Mouse (Mus musculus) C2C12 (cell line): ENCODE results near the gene Brca1.

Source experiments
- CTCF ChIP-seq: IDR thresholded peaks from one replicate; pipeline ENCODE4 v1.5.1; 2011; ENCODE audit not compliant: control insufficient read depth, insufficient read depth, insufficient read length
- MYOG ChIP-seq: IDR thresholded peaks from one replicate; pipeline ENCODE4 v1.6.1; 2011; ENCODE audit not compliant: control insufficient read depth, insufficient read length; ENCODE audit errors: extremely low read depth
- USF1 ChIP-seq: IDR thresholded peaks from one replicate; pipeline ENCODE4 v1.6.1; 2011; ENCODE audit warnings: low read depth, mild to moderate bottlenecking, control low read depth, moderate library complexity

DNA sequence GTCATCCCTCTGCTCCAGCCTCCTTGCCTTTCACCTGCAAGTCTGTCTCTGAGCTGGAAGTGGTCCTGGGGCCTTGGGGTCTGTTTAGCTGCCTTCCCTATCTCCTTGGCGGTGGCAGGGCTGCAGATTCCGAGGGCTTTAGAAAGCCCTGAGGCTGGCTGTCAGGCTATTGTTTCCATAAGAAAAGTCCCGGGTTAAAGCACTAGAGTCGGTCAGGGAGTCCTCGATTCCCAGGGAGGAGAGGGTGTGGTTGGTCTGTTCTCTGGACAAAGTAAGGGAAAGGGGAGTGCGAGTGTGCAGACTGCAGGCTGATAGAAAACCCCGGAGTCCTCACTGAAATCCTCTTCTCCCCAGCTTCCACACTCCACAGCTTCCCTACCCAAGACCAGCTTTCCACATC lies 81.5 kb downstream of the Brca1 start:
- no peak for TF ChIP-seq CTCF
- TF ChIP-seq MYOG: no peak
- TF ChIP-seq USF1: no peak
